Mouse (Mus musculus) cortical plate, adult 2 months (tissue): ENCODE measurements around the gene Rap2a.

Source experiments
- CTCF ChIP-seq: fragments of 200-500 bp; IDR thresholded peaks from 2 replicates; pipeline ENCODE4 v1.5.1; 2011; ENCODE audit warnings: mild to moderate bottlenecking, control low read depth, low read length; ENCODE audit not compliant: insufficient read depth; ENCODE audit errors: extremely low read depth
- POLR2A ChIP-seq: fragments of 200-500 bp; IDR thresholded peaks from 2 replicates; pipeline ENCODE4 v1.6.1; 2011; ENCODE audit warnings: mild to moderate bottlenecking, low read length, control low read depth; ENCODE audit not compliant: insufficient read depth; ENCODE audit errors: extremely low read depth

DNA sequence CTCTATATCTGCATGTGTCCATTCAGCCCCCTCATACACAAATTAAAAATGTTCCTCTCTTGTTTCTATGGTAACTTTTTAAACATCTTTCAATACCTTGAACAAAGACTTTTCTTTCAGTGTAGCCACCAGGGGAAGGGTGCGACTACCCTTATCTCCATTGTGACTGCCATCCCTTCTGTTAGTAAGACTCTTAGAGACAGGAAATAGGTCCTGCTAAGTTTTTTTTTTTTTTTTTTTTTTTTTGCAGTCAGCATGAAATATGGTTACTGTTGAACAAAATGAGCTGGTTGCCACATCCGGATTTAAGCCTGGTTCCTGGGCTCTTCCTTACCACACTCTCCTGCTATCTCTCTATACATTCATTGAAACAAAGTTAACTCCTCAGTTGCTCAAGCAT, 47.4 kb downstream of the Rap2a start:
- no peak for TF ChIP-seq POLR2A
- TF ChIP-seq CTCF, result no peak
